Mouse (Mus musculus): ENCODE data around the gene Vmo1. TPM values are rescaled to one million over a fixed set of nuclear protein-coding genes. Genes with fewer than 3 reads are reported as not detected.

The Vmo1 gene
- 0.49 and 0.77 TPM in 2 replicates for polyA plus RNA-seq (2012; rRNA removed)

DNA sequence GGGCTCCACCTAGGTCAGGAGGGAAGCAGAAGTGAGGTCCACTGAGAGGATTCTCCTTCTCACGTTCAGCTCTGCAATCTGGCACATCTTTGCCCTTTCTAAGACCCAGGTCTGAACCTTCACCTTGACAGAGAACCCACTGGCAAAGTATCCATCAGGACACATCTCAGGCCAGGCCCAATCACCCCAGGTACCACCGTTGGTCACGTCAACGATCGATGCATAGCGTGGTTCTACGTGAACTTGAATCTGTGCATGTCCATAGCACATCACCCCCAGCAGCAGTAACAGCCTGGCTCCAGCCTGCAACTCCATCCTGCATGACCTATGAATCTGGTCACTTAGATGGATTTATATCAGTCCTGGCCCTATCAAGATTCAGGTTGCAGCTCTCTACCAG lies at the start of gene Vmo1:
Vmo1 (minus strand) TSS at position 329 of the 400 bp plus-strand sequence.

DNA sequence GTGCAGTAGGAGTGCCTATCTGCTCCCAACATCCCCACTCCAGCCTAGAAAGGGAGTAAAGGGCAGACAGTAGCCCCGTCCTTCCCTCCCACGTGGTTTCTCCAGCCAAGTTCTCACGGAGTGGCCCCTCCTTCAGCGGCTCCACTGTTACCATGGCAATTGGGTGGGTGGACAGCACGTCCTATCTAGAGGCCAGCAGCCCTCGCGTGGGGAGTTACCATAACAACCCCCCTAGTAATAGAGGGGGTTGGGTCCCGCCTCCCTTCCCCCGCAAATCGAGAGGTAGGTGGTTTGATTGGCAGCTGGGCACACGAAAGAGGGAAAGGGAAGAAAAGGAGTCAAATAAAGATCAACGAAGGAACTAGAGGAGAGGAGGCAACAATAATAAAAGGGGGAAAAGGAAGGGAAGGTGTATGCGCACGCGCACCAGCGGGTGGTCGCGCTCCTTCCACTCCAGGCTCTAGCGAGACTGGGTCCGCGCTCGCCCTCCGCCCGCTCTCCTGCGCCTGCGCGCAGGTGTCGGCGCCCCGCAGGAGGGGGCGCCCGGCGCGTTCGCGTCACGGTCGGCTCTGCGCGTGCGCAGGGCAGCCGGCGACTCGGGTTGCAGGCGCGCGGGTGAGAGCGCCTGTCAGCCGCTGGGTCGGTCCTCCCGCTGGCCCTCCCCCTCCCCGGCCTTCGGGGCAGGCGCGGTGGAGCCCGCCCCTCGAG lies 48.0 kb upstream of the Vmo1 start, which contains the start of gene Mink1:
Mink1 (plus strand) TSS at position 595 of the 708 bp plus-strand sequence.

DNA sequence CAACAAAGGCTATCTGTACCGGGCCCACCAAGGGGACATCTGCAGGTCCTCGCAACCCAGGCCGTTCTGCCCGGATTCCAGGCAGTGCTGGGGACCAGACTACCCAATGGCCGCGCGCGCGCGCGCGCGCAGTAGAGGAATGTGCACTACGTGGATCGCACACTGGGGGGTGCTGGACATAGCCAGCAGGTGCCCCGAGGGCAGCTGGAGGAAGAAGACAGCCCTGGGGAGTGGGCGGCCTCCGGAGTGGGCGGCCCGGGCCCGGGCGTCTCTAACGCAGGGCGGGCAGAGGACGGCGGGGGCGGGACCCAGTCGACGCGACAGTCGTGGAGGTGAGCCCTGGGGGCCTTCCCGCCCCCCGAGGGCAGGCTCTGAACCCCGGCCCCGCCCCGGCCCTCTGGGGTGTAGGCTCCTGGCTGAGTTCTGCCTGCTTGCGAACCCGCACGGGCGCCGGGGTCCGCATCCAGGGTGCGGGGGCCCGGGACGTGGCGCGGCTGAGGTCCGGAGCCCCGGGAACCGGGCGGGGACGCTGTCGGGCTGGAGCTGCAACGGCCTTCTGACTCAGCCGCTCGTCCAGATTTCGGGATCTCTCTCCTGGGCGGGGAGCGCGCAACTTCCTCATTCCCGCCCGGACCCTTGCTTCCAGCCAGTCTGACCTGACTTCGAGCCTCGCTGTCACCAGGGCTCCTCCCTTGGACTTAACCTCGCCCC lies 25.6 kb upstream of the Vmo1 start, which contains the start of gene Pld2:
Pld2 (plus strand) TSS at position 188 of the 711 bp plus-strand sequence.

DNA sequence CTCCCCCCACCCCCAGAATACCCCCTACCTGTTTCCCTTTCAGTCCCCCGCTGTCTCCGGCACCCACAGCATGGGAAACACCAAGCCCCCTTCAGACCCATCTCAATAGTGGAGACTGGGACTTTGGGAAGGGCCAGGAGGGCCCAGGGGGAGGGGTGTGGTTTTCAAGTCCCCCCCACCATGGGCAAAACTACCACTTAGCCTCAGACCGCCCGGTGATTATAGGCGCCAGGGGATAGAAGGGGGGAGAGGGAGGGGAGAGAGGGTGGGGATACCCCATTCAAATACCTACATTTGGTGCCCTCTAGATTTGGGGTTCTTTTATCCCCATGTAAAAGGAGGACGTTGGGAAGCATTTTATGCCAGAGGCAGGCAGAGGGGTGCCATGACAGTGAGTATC lies 18.4 kb upstream of the Vmo1 start, which contains the start of gene Gm40193:
Gm40193 (minus strand) TSS at position 101 of the 400 bp plus-strand sequence.

DNA sequence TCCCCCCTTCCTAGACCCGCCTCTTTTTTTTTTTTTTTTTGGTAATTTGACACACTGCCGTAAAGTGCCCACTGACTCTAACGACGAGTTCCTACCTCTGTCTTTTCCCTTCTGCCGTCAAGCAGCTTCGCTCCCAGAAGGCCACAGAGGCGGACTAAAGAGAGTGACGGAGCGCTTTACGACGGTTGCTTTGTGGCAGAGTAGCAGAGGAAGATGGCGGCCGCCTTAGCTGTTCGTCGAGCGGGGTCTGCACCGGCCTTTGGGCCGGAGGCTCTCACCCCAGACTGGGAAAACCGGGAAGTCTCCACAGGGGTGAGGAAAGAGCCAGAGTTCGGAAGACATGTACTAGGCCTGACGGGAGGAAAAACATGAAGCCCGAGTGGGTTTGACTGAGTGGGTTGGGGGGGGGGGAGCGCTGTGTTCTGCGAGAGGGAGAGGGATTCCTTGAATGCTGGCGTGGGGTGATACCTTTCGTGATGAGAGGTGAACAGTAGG lies 10.8 kb upstream of the Vmo1 start, which contains the start of gene Psmb6:
Psmb6 (plus strand) TSS at position 184 of the 495 bp plus-strand sequence.

DNA sequence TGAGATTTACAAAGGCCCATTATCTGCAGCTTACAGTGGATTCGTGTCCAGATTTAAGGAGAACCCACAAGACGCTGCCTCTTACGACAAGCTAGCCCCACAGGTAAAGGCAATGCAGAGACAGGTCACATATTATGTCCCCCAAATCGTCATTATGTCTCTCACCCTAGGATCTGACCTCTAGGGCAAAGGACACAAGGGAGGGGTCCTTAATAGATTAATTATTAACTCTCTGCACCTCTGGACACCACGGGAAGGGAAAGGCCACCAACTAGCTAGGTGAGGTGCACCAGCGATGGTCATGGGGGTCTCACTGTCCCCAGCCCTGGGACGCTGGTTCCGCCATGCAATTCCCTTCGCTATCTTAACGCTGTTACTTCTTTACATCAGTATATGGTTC lies 4.5 kb upstream of the Vmo1 start, which contains the start of gene Gltpd2:
Gltpd2 (plus strand) TSS at position 274 of the 400 bp plus-strand sequence.

DNA sequence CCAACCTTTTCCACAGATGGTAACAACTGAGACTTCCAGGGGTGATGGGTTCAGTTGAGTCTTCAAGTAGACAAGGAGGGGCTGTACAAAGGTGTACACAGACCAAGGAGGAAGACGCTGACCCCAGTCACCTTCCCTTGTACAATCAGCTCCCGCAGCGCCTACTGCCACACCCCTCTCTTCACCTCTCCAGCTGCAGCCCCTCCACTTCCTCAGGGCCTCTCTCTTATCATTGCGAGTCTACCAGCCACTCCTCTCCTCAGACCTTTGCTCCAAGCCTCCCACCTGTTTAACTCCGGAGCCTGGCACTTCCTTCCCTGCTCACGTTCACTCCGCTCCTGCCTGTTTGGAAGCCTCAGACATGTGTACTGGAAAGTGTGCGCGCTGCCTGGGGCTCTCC lies 9.4 kb downstream of the Vmo1 start, which contains the start of gene Tm4sf5:
Tm4sf5 (plus strand) TSS at position 275 of the 400 bp plus-strand sequence.

Other genes with a start within 250 kb of the Vmo1 start
- 0.07 and 0.15 TPM in 2 replicates for gene Alox12e, start 192.0 kb downstream of the Vmo1 start, polyA plus RNA-seq (2012; rRNA removed)
- gene Alox15, start 162.6 kb downstream of the Vmo1 start, polyA plus RNA-seq (2012; rRNA removed), result 2.7 and 4.3 TPM in 2 replicates
- gene Pelp1, start 104.6 kb downstream of the Vmo1 start, polyA plus RNA-seq (2012; rRNA removed), result 6.3 and 7.7 TPM in 2 replicates
- 38.7 and 50.6 TPM in 2 replicates for gene Arrb2, start 82.0 kb downstream of the Vmo1 start, polyA plus RNA-seq (2012; rRNA removed)
- gene Med11, start 62.7 kb downstream of the Vmo1 start, polyA plus RNA-seq (2012; rRNA removed), result 13.6 and 15.2 TPM in 2 replicates
- 0.85 and 0.97 TPM in 2 replicates for gene Zmynd15, start 55.2 kb downstream of the Vmo1 start, polyA plus RNA-seq (2012; rRNA removed)
- 6.0 and 7.3 TPM in 2 replicates for gene Cxcl16, start 54.6 kb downstream of the Vmo1 start, polyA plus RNA-seq (2012; rRNA removed)
- 0.95 and 1.3 TPM in 2 replicates for gene Tm4sf5, start 9.4 kb downstream of the Vmo1 start, polyA plus RNA-seq (2012; rRNA removed)
- 20.0 TPM in 2 replicates for gene Gltpd2, start 4.6 kb upstream of the Vmo1 start, polyA plus RNA-seq (2012; rRNA removed)
- 144 and 153 TPM in 2 replicates for gene Psmb6, start 10.8 kb upstream of the Vmo1 start, polyA plus RNA-seq (2012; rRNA removed)
- gene Gm40193, start 18.3 kb upstream of the Vmo1 start, polyA plus RNA-seq (2012; rRNA removed), result not detected in 2 replicates
- gene Pld2, start 25.4 kb upstream of the Vmo1 start, polyA plus RNA-seq (2012; rRNA removed), result 4.7 and 5.0 TPM in 2 replicates
- gene Mink1, start 48.3 kb upstream of the Vmo1 start, polyA plus RNA-seq (2012; rRNA removed), result 16.6 and 23.7 TPM in 2 replicates
- not detected in 2 replicates for gene 4930544D05Rik, start 101.2 kb upstream of the Vmo1 start, polyA plus RNA-seq (2012; rRNA removed)
- 0.08 and 0.17 TPM in 2 replicates for gene Chrne, start 104.6 kb upstream of the Vmo1 start, polyA plus RNA-seq (2012; rRNA removed)
- 2.2 and 2.8 TPM in 2 replicates for gene Gp1ba, start 124.5 kb upstream of the Vmo1 start, polyA plus RNA-seq (2012; rRNA removed)
- gene Rnf167, start 132.6 kb upstream of the Vmo1 start, polyA plus RNA-seq (2012; rRNA removed), result 50.1 and 53.4 TPM in 2 replicates
- 72.3 and 79.7 TPM in 2 replicates for gene Slc25a11, start 132.9 kb upstream of the Vmo1 start, polyA plus RNA-seq (2012; rRNA removed)
- gene Pfn1, start 140.0 kb upstream of the Vmo1 start, polyA plus RNA-seq (2012; rRNA removed), result 372 and 387 TPM in 2 replicates
- gene Eno3, start 142.6 kb upstream of the Vmo1 start, polyA plus RNA-seq (2012; rRNA removed), result 4.5 and 4.8 TPM in 2 replicates
- 41.6 and 44.2 TPM in 2 replicates for gene Spag7, start 154.8 kb upstream of the Vmo1 start, polyA plus RNA-seq (2012; rRNA removed)
- 3.3 and 4.2 TPM in 2 replicates for gene Camta2, start 173.5 kb upstream of the Vmo1 start, polyA plus RNA-seq (2012; rRNA removed)
- gene Inca1, start 185.5 kb upstream of the Vmo1 start, polyA plus RNA-seq (2012; rRNA removed), result 2.8 and 2.9 TPM in 2 replicates
- 13.2 and 15.3 TPM in 2 replicates for gene Kif1c, start 185.9 kb upstream of the Vmo1 start, polyA plus RNA-seq (2012; rRNA removed)
- 1.1 TPM in 2 replicates for gene Zfp3, start 249.6 kb upstream of the Vmo1 start, polyA plus RNA-seq (2012; rRNA removed)

Measured in liver, embryonic 18 days (tissue).